Mouse (Mus musculus): ENCODE results near the gene Sf3a2.
"Not testable (repeated sequence)": the region's sequence is repeated elsewhere in the genome, so short reads cannot be mapped to it uniquely, and the experiment has no call there.

Gene Sf3a2

GRCm38 (mm10) chr10:80804916-80805315, 6.9 kb downstream of the Sf3a2 start, which contains the start of gene Amh:
Gene Amh, plus strand, starts transcription at chr10:80805243.
- no peak for DNase-seq (ENCODE audit: low spot score)

DNA sequence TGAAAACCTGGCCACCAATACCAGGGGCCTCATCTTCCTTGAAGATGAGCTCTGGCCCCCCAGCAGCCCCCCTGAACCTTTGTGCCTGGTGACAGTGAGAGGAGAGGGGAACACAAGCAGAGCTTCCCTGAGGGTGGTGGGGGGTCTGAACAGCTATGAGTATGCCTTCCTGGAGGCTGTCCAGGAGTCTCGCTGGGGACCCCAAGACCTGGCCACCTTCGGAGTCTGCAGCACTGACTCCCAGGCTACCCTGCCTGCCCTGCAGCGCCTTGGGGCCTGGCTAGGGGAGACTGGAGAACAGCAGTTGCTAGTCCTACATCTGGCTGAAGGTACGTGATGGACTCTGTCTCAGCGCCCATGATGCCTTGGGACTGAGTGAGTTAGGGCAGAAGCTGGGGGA, 7.3 kb downstream of the Sf3a2 start:
- DNase-seq (ENCODE audit: low spot score): no peak

DNA sequence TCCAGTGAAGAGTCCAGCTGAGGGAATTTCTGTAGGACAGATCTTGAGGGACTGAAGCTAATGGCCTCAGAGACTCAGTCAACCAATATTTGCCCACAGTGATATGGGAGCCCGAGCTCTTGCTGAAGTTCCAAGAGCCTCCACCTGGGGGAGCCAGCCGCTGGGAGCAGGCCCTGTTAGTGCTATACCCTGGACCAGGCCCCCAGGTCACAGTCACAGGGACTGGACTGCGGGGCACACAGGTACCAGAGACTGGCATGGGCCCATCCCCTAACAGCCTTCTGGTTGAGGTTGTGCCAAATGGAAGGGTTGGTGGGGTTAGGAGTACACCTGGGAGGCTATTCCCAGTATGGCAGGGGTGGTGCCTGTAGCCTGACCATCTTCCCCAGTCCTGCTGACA, 7.9 kb downstream of the Sf3a2 start:
- peak; percentile 78 for DNase-seq (ENCODE audit: low spot score)

DNA sequence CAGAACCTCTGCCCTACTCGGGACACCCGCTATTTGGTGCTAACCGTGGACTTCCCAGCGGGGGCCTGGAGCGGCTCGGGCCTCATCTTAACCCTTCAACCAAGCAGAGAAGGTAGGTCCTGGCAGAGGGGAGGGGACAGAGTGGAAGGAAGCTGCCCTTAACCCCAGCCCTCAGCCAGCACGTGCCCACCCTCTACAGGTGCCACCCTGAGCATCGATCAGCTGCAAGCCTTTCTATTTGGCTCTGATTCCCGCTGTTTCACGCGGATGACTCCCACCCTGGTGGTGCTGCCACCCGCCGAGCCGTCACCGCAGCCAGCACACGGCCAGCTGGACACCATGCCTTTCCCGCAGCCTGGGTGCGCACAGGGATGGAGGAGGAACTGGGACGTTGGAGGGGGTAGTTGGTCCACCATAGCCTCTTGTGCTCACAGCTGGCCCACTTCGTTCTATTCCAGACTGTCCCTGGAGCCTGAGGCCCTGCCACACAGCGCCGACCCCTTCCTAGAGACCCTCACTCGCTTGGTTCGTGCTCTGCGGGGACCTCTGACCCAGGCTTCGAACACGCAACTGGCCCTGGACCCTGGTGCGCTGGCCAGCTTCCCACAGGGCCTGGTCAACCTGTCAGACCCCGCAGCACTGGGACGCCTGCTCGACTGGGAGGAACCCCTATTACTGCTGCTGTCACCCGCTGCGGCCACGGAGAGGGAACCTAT, 8.5 kb downstream of the Sf3a2 start:
- DNase-seq (ENCODE audit: low spot score): no peak

- peak; percentile 80 for DNase-seq (ENCODE audit: low spot score)
Observed at GRCm38 (mm10) chr10:80807057-80807627, 9.1 kb downstream of the Sf3a2 start.

- DNase-seq (ENCODE audit: low spot score): peak; percentile 32
Observed at GRCm38 (mm10) chr10:80808099-80808984, 10.3 kb downstream of the Sf3a2 start.

- peak; percentile 39 for DNase-seq (ENCODE audit: low spot score)
Observed at GRCm38 (mm10) chr10:80808985-80809632, 11.1 kb downstream of the Sf3a2 start.

DNA sequence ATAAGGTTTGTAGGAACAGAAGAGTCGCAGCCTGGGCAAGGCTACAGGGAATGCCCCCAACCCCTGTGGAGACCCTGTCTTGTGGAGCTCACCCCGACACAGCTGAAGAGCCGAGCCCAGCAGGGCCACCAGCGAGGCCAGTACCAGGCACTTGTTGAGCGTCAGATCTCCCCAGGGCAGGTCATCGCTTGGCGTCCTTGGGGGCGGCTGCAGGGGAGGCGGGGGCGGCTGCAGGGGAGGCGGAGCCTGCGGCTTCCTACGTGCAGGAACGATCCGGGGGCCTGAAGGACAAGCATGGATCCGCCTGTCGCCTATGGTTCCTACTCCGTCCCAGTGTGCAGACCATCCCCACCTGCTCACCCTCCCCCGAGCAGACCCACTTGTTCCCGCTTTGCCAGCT, 12.1 kb downstream of the Sf3a2 start:
- no peak for DNase-seq (ENCODE audit: low spot score)

- DNase-seq (ENCODE audit: low spot score): no peak
Observed at GRCm38 (mm10) chr10:80812391-80813041, 14.5 kb downstream of the Sf3a2 start.

GRCm38 (mm10) chr10:80813366-80813765, 15.4 kb downstream of the Sf3a2 start, which contains the start of gene Jsrp1:
Gene Jsrp1, minus strand, starts transcription at chr10:80813498.
- DNase-seq (ENCODE audit: low spot score): no peak

DNA sequence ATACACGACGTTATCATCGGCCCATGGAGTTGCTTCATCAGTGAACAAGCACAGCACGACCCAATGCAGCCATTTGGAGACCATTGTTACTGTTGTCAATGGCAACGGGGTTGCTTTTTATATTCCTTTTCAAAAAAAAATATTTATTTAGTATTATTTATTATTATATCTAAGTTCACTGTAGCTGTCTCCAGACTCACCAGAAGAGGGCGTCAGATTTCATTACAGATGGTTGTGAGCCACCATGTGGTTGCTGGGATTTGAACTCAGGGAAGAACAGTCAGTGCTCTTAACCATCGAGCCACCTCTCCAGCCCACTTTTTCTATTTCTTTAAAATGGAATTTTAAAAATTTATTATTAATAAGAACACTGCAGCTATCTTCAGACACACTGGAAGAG, 16.8 kb downstream of the Sf3a2 start:
- no peak for DNase-seq (ENCODE audit: low spot score)

DNA sequence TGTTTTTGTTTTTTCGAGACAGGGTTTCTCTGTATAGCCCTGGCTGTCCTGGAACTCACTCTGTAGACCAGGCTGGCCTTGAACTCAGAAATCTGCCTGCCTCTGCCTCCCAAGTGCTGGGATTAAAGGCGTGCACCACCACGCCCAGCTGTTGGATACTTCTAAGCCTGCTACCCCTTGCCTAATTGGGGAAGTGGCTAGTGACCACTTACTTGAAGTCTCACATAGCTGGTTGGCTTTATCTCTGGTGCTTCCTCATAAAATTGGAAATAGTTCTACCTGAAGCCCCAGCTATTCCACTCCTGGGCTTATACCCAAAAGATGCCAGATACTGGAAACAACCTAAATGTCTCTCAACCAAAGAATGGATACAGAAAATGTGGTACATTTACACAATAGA, 18.3 kb downstream of the Sf3a2 start:
- DNase-seq (ENCODE audit: low spot score): not testable (repeated sequence)

DNA sequence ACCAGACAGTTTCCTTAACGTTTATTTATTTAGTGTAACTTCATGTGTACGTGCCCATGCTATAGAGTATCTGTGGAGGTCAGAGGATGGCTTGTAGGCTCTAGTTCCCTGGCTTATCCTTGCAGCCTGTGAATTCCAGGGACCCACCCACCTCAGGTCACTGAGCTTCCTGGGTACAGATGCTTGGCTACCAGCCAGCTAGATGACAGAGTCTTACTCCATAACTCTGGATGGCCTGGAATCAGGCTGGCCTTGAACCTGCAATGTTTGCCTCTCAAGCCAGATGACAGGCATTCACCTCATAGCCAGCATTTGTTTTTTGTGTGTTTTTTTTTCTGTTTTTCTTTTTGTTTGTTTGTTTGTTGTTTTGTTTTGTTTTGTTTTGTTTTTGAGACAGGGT, 19.2 kb downstream of the Sf3a2 start:
- DNase-seq (ENCODE audit: low spot score): no peak

DNA sequence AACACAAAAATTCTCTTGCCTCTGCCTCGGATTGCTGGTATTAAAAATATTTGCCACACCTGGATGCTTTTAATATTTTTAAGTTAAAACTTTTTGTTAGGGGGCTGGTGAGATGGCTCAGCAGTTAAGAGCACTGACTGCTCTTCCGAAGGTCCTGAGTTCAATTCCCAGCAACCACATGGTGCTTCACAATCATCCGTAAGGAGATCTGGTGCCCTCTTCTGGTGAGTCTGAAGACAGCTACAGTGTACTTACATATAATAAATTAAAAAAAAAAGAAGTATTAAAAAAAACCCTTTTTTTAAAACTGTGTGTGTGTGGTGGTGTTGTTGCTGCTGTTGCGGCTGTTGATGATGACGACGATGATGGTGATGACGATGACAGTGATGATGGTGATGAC, 20.0 kb downstream of the Sf3a2 start:
- not testable (repeated sequence) for DNase-seq (ENCODE audit: low spot score)

DNA sequence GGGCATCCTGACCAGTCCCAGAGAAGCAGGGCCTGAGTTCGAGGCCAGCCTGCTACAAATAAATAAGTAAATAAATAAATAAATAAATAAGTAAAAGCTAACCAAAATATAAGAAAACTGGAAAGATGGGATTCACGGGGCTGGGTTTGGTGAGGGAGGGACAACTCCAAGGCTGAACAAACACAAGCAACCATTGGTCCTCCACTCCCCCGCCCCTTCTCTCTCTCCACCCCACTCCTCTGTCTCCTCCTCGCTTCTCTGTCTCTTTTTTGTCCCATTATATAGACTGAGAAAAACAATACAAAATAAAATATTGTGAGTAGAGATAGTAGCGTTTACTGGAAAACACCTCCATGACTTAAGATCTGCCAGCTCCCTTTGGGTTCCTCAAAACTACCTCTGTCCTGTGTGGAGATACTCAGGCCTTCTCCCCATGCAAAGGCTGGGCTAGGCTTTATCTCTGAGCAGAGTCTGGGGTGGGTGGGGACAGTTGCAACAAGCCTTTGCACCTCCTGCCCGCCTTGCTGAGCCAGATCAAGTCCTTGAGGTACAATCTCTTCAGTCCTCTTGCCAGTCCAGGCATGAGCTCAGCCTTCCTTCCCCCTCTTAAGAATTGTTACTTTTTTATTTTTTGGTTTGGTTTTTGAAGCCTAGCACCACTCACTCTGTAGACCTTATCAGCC, 20.7 kb downstream of the Sf3a2 start:
- DNase-seq (ENCODE audit: low spot score): no peak

- DNase-seq (ENCODE audit: low spot score): no peak
Observed at GRCm38 (mm10) chr10:80819406-80819805, 21.4 kb downstream of the Sf3a2 start.

GRCm38 (mm10) chr10:80821991-80822390, 24.0 kb downstream of the Sf3a2 start:
- DNase-seq (ENCODE audit: low spot score): peak; percentile 56

GRCm38 (mm10) chr10:80822528-80822927, 24.5 kb downstream of the Sf3a2 start:
- DNase-seq (ENCODE audit: low spot score): no peak

GRCm38 (mm10) chr10:80823316-80823715, 25.3 kb downstream of the Sf3a2 start:
- no peak for DNase-seq (ENCODE audit: low spot score)

DNA sequence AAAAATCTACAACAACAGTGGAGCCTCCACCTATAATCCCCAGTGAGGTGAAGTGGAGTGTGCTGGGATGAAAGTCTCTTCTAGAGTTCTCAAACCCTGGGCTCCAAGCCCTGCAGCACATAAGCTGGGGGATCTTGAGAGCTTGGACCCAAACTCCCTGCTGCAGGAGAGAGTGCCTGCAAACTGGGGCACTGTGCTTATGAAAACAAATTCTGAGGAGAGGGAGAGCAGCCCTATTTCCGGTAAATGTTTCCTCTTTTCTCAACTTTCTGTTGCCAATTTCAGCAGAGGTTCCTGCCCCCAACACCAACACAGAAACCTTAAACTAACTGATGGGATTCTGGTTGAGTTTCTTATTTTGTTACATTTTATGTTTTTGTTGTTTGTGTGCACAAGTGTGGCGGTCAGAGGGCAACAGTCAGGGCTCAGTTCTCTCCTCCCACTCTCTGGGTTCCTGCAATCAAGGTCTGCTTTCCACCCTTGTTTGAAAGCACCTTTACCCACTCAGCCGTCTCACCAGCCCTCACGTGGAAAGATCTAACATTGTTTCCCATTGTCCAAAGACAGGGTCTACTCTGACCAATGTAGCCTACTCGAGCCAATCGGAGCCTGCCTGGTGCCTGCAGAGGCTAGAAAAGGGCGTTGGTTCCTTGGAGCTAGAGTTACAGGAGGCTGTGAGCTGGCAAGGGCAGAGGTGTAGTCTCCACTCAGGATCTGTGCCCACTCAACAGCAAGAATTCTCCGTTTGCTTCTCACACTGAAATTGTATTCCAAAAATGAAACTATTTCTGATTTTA, 26.0 kb downstream of the Sf3a2 start:
- DNase-seq (ENCODE audit: low spot score): no peak
